Mouse (Mus musculus): Measurements from ENCODE around the gene Hspa12b. TPM values are rescaled to one million over a fixed set of nuclear protein-coding genes. Genes with fewer than 3 reads are reported as not detected.

Gene Hspa12b
- total RNA-seq, 2 experiments from 2014 or later, result 18.3 to 25.0 TPM

DNA sequence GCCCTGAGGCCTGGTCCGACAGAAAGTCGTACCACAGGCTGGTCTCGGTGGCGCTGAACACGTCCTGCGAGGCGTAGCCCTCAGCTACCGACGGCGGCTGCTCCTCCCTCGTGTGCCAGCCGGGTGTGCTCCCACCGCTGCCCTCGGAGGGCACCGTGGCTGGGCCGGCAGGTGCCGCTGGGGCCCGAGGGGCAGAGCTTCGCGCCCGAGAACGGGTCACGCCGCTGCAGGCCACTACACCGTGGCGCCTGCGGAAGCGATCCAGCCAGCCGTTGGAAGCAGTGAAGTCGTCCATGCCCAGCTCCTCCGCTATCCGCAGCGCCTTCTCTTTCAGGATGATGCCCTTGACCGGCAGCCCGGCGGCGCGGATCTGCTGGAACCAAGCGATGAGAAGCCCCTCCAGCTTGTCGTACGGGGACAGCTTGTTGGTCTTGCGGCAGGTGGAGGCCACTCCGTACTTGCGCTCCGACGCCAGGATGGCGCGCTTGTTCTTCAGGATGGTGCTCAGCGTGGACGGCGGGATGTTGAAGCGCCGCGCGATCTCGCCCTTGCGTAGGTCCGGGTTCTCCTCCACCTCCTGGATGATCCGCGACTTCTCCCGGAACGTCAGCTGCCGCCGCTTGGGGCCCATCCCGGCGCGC lies 52.3 kb downstream of the Hspa12b start:
- DNase-seq, result peak; percentile 58

DNA sequence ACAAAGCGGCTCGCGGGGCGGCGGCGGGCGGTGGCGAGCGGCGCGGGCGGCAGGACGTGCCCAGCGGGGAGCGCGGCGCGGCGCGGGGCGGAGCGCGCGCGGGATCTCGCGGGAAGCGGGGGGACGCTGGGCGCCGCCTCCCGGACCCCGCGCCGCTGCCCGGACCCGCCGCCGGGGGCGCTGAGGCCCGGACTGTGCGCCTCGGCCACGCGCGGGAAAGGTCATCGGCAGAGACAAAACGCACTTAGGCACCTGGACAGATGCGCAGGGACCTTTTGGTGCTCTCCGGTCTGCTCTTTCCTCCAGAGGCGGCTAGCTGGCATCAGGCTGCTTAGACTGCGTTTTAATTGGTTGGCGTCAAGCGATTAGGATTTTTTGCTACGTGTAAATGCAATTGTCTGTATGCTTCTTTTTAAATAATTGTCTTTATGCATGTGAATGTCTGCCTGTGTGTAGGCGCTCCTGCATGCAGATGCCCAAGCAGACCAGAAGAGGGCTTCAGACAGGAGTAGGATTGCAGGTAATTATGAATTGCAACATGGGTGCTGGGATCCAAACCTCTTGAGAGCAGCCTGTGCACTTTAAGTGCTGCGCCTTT lies 53.0 kb downstream of the Hspa12b start, which contains the start of gene Cenpb:
Gene Cenpb (minus strand): TSS at position 78 of the 598 bp plus-strand sequence.
- peak; percentile 89 for DNase-seq

DNA sequence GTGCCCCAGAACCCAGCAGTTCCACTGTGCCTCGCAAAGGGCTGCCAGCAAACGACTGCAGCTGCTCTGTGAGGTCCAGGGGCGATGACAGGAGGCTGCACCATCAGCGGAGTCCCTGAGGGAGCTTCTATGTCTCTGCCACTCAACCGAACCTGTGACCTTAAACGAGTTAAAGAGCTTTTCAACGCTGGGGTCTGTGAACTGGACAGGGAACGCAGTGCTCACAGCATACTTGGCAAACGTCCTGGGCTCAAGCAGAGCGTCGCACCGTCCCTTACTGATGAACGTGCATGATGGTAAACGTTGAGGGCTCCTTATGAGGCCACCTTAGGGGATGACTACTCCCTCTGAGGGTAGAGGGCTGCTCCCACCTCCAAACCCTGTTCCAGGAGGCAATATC lies 59.3 kb downstream of the Hspa12b start:
- DNase-seq, result no peak

DNA sequence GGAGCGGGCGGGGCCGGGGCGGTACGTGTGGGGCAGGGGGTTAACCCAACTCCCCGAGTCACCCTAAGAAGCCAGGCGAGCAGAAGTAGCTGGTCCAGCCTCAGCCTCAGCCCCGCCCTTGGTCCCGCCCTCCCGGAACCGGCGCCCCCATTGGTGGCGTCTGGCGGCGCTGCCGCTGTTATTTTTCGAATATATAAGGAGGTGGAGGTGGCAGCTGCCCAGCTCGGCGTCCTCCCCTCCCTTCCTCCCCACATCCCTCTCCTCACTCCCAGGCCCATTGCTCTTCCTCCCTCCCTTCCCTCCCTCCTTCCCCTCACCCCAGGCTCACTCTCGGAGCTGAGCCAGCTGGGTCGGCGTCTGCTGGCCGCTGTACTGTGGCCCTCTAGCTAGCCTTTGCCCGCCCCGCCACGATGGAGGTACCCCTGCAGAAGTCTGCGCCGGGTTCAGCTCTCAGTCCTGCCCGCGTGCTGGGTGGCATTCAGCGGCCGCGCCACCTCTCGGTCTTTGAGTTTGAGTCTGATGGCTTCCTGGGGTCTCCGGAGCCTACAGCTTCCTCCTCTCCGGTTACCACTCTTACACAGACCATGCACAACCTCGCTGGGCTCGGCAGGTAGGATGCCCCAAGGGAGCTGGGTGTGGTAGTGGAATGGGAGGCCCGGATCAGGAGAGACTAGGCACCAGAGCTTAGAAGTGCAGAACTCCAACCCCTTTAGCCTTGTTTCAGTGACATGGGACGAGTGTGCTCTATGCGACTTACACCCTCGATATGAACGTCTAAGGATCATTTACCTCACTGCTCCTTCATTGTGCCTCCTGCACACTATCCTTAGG lies 59.9 kb downstream of the Hspa12b start, which contains the start of the genes Cdc25b and Spef1:
Gene Cdc25b (plus strand): TSS at position 179 of the 831 bp plus-strand sequence.
Gene Spef1 (minus strand): TSS at position 512 of the 831 bp plus-strand sequence.
- peak; percentile 87 for DNase-seq

DNA sequence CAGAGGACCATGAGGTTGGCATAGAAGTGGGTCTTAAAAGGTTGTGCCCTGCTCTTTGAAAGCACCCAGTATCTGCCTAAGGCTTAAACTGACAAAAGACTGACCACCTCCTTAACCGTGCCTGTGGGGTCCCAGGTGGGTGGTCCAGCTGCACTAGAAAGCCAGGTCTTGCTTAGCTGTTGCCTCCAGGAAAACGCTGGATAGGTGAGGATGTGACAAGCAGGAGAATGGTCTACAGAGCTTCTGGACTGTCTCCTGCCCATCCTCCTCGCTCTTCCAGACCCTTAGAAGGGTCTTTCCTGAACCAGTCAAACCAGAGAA lies 60.5 kb downstream of the Hspa12b start:
- no peak for DNase-seq

DNA sequence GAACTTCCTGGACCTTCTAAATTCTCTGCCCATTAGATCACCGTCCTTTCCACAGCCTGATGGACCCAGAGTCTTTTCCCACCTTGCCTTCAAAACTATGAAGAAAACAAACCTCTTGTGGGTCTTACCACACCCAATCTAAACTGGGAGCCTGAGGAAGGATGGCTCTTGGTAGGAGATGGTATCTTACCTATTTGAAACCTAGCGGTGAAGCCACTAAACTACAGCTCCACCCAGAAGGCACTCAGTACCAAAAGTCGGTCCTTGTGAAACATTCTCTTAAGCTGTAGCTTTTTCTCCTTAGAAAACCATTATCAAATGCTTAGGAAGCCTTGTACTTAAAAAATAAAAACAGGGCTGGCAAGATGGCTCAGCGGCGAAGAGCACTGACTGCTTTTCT lies 61.2 kb downstream of the Hspa12b start:
- DNase-seq, result no peak

DNA sequence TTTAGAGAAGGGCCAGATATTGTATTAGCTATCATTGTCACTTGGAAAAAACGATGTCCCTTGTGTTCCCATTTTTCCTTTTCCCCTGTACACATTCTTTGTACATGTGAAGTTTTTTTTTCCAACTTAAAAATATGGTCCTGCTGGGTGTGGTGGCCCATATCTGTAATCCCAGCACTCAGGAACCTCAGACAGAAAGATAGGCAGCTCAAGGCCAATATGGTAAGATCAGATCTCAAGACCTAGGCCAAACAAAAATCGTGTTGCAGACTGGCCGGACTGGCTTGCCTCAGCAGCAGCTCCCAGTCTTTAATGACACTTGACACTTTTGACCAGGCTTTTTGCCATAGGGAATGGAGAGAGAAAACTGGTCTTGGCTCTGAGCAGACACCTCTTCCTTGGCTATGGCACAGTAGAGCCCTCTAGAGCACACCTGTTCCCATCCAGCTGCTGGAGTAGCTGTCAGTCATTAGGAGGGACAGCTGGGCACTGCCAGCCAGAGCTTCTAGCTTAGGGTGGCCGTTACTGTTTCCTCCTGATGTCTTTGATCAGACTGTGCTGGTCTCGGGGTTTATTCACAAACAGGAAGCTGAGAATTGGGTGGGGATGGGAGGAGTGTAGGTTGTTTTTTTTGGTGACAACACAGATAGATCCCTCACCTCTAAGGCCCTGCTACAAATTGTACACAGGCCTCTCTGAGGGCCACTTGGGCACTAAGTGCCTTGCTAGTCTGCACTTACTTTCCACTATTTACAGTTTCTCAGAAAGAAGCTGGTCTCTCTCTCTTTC lies 62.6 kb downstream of the Hspa12b start:
- DNase-seq, result no peak

DNA sequence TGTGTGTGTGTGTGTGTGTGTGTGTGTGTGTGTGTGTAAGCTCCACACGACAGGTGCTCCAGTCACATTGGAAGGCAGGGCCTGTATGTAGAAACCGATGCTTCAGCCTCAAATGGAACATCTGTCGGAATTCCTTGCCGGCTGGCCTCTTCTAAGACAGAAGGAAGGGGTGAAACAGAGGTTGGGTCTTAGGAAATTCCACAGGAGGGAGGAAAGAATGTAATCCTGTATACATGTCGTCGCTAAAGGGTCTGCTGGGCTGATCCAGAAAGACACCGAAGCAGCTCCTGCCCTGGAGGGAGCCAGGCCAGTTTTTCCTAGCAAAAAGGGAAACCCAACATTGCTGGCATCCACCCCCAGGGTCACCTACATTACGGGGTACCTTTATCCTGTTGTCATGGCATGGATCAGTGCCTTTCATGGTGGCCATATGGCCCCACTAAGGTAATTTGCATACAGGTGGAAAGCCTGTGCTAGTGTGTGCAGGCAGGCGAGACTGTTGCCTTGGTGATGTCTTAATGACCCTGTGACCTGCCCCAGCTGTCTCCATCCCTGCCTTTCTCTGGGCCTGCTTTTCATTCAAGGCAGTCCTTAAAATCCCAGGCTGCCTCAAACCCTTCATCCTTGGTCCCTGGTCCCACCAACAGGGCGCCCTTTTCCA lies 63.4 kb downstream of the Hspa12b start:
- no peak for DNase-seq

DNA sequence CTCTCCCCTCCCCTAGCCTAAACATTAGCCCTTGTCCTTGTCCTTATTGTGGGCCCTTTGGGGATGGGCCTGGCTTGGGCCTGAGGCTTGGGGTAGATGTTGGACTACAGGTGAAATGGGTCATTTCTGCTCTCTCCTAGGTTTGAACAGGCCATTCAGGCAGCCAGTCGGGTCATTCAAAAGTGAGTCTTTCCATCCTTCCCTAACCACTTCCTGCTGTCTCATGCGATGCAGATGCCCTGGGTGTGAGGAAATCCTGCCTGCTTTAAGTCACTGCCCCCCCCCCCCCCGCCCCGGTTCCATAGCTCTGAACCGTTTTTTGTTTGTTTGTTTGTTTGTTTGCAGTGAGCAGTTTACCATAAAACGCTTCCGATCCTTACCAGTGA lies 63.9 kb downstream of the Hspa12b start:
- no peak for DNase-seq

Other genes starting within 250 kb of the Hspa12b start
- gene 4930402H24Rik, start 220.9 kb upstream of the Hspa12b start, total RNA-seq (2021), result 10 to 100 TPM; 10.1 to 12.8 TPM
- gene Atrn, start 220.8 kb upstream of the Hspa12b start, total RNA-seq (2021), result 10 to 100 TPM; 20.5 to 24.6 TPM
- 1 to 10 TPM; 4.5 to 8.6 TPM for gene Gfra4, start 84.2 kb upstream of the Hspa12b start, total RNA-seq (2021)
- gene Adam33, start 63.5 kb upstream of the Hspa12b start, total RNA-seq (2021), result 1 to 10 TPM; 3.7 to 5.9 TPM
- 1 to 10 TPM; 1.2 to 1.4 TPM for gene Siglec1, start 40.5 kb upstream of the Hspa12b start, total RNA-seq (2021)
- gene Gm11037, start 6.2 kb downstream of the Hspa12b start, total RNA-seq (2021), result not detected
- 1 to 10 TPM; 7.2 to 9.3 TPM for gene 1700037H04Rik, start 32.8 kb downstream of the Hspa12b start, total RNA-seq (2021)
- gene Cenpb, start 52.8 kb downstream of the Hspa12b start, total RNA-seq (2021), result 10 to 100 TPM; 58.4 to 59.5 TPM
- gene Cdc25b, start 59.7 kb downstream of the Hspa12b start, total RNA-seq (2021), result 10 to 100 TPM in 1 of 2 experiments, 1 to 10 TPM in 1; 9.4 to 13.0 TPM
- 1 to 10 TPM; 3.8 to 4.5 TPM for gene Spef1, start 60.0 kb downstream of the Hspa12b start, total RNA-seq (2021)
- gene Ap5s1, start 79.8 kb downstream of the Hspa12b start, total RNA-seq (2021), result 10 to 100 TPM; 16.1 to 16.3 TPM
- gene Mavs, start 106.8 kb downstream of the Hspa12b start, total RNA-seq (2021), result 10 to 100 TPM; 26.0 to 28.4 TPM
- 10 to 100 TPM; 26.7 to 35.3 TPM for gene Pank2, start 135.2 kb downstream of the Hspa12b start, total RNA-seq (2021)
- 1 to 10 TPM; 3.1 to 4.7 TPM for gene Rnf24, start 225.6 kb downstream of the Hspa12b start, total RNA-seq (2021)

Data from gastrocnemius, postnatal 10 days (tissue).